Mouse (Mus musculus) kidney, postnatal 10 days (tissue): Measurements from ENCODE around the gene Tepp.

Experiments used
- DNase-seq: peaks from one replicate; pipeline ENCODE4 v3.0.0; 2021; ENCODE audit warnings: mixed read lengths

Tepp gene

DNA sequence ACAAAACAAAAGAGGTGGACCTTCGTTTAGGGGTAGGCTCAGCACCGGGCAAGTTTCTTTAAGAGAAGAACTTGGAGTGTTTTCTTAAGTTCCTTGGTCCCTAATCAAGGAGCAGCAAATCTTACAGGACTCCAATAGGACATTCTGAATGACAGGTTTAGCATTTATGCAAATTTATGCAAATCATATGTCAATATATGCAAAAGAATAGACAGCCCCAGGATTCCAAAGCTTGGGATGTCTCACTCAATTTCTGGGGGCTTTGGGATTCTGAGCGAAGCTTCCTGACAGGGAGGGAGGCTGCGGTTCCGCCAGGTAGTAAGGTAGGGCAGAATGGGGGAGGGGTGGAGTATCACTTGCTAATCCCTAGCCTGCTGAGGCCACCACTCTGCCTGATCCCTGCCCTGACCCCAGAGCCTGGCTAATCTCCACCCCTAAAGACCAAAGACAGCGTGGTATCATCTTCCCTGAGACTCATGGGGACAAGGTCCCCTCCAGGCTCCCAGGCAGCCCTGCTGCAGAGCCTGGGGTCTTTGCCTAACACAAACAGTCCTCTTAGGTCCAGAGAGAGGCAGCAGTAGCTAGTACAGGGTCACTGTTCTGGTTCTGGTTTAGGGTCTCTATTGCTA is at the start of gene Tepp:
Gene Tepp (plus strand): TSS at position 225 of the 629 bp plus-strand sequence.
- DNase-seq, result no peak

DNA sequence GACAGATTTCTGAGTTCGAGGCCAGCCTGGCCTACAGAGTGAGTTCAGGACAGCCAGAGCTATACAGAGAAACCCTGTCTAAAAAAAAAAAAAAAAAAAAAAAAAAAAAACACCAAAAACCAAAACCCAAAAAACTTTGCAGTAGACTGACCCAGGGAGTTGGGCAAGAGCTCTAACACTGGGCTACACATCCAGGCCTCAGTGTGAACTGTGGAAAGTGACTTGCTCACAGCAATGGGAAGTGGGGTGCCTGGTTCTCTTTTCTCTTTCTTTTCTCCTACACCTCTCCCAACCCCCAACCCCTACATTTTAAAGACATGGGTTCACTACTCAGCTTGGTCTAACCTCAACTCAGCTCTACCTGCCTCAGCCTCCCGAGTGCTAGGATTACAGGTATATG is 48.2 kb upstream of the Tepp start:
- DNase-seq, result no peak

DNA sequence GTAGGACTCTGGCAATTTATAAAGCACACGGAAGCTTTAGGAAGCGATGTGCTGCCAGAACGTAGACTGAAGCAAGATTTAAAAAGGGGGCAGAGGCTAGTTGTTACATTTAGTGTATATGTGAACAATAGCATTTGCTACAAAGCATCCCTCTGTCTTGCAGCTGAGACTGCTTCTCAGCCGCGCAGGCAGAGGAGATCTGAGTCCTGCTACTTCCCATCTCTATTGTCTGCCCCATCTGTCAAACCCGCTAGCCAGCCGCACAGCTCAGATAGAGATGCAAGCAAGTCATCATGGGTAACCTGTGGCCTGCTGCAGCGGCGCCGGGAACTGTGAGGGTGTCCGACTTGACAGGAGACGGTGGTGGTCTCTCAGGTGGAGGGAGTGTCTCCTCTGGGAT is 39.9 kb upstream of the Tepp start:
- no peak for DNase-seq

DNA sequence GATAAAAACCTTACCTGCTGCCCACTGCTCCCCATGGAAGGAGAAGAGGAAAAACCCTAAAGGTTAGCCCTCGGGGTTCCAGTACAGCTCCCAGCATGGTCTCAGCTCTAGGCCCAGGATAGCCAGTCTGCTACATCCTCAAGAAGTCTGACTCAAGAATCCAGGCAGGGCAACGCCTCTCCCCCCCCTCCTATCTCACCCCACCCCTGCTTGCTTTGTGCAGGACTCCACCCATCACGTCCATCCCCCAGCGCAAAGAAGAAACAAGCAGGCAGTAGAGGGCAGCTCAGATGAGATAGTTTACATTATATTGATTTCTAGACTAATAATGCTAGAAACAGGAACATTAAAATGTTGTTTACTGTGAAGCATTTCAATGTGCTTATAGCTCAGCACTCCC is 38.5 kb upstream of the Tepp start:
- DNase-seq, result no peak

DNA sequence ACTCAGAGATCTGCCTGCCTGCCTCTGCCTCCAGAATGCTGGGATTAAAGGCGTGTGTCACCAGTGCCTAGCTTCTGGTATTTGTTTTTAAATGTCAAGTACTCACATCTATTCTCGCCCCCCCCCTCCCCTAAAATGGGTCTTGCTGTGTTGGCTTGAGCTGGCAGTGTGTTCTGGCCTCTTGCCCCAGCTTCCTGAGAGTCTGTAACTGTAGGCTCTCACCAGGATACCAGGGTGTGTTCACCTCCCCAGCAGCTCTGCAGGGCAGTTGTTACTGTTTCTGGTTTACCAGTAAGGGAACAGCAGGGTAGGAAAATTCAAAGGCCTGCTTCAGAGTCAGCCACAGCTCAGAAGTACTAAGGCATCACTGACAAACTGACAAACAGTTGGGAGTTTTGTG is 37.5 kb upstream of the Tepp start:
- DNase-seq, result peak; percentile 34

DNA sequence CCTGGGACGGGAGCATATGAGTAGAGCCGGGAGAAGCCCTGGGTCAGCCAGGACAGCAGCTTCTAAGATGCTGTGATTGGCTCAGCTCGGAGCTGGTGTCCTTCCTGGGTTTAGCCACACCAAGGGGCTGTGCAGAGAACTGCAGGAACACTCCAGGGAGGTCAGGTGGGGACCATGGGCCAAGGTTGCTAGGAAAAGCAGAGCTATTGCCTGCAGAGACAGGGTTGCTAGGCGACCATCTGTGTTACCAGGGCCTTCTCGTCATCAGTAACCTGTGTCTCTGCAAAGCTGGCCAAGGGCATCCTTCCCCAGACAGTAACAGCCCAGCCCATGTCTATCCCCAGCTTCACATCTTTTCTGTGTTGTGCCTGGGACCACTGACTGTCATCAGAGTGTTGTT is 28.9 kb upstream of the Tepp start:
- DNase-seq, result no peak

DNA sequence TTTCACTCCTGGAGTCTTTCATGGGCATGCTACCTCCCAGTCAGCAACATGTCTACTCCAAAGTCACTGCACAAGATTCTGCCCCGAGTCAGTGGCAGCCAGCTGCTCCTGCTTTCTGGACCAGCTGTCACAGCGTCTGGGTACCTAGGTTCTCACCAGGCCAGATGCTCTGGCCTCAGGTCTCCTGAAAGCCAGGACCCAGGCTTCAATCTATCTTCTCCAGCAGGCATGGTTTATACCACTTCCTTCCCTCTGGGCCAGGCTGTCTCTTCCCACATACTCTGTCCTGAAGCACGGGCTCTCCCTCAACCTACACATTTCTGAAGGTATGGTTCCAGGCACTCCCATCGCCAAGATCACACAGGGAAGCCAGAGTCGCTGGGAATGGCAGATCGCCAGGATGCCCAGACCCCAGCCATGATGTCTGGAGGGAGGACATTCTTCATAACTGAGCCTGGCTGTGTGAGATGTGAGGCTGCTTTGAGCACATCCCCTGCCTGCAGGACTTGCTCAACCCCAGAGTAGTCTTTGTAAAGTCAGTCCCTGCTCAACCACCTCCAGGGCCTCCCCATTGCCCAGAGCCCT is 21.2 kb upstream of the Tepp start:
- DNase-seq, result no peak

DNA sequence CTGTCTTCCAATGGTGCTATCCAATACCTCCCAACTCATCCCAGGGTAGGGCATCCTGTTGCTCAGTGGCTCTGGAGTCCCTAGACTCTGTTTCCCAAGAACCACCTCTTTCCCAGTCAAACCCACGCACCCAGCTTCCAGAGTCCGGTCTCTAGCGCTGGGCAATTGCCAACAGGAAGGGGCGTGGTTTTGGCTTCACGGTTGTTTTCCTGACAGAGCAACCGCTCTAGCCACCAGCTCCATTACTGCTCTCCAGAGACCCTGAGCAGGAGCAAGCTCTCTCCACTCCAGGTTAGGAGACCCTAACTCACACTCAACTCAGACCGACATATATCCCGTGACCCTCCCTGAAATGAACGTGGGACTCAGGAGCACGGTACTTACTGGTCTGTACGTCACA is 17.2 kb upstream of the Tepp start:
- peak; percentile 96 for DNase-seq

DNA sequence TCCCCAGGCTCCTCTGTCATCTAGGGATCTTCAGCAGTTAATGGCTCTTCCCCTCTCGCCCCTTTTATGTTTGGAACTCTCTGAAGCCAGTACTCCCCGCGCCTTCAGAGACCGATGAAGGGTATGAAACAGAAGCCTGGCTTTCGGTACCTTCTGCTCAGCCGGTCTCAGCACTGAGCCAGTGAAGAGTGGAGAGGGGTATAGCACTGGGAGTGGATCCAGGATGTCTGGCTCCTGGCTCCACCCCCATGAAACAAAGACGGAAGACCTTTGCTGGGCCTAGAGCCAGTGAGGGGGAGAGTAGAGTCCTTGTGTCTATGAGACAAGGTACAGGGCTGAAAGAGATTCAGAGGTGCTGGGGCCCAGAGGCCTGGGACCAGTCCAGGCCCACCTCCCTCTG is 16.5 kb upstream of the Tepp start:
- peak; percentile 69 for DNase-seq

DNA sequence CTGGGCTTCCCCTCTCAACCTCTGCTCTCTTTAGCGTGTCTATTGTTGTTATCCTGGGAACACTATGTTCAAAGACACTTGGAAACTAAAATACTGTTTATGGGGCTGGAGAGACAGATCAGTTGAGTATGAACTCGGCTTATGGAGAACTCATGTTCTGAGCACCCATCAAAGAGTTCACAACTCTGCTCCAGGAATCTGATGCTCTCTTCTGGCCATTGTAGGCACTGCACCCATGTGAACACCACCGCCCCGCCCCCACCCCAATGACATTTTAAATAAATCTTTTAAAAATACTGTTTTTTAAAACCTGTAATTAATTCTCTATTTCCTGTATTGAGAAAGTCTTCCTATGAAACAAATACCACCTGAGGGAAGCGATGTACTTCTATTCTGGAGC is 8.0 kb upstream of the Tepp start:
- DNase-seq, result peak; percentile 71

DNA sequence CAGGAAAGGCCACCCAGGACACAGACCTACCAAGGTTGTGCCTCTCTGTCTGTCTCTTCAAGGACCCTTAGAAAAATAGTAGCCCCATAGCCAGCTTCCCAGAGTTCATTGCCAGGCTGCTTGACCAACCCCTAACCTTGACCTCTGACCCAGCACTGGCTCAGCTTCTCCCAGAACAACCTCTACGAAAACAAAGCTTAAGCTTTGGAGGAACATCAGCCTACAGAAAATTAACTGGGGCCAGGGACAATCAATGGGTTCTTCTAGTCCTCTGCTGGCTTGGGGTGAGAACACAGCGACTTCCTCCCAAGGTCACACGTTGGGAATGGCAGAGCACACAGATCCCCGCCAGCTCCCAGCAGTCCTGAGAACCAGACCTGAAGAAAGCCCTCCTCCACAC is 4.8 kb upstream of the Tepp start:
- no peak for DNase-seq

DNA sequence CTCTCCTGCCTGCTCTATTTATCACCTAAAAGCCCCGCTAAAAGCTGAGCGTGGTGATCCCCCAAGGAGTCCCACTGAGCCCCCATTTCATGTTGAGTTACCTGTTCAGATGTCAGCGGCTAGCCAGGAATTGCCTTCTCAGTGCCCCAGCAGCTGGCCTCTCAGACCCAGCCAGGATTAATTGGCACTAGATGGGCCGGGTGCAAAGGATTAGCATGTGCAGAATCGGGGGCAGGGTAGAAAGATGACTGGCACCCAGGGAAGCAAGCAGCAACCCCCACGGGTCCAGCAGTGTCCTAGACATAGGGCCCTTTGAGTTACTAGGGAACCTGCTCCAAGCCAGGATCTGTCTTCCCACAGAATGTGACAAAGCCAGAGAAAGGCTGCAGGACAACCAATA is 3.9 kb upstream of the Tepp start, which contains the start of gene Cngb1:
Gene Cngb1 (minus strand): TSS at position 155 of the 400 bp plus-strand sequence.
- no peak for DNase-seq

DNA sequence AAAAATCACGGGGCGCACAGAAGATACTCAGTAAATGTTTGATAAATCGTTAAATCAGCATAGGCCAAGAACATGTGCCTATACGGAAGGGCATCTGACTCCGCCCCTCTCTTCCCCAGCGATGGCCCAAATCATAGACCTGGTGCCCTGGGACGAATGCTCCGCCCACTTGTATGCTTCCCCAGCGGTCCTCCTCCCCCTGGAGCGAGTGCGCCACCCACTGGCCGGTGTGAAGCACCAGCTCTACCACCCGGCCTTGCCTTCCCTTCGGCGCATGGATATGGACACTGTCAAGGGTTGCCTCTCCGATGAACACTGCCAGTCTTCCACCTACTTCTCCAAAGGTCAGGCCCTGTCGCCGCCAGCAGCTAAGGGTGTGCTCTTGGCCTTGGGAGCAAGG is 2.5 kb downstream of the Tepp start:
- DNase-seq, result no peak

DNA sequence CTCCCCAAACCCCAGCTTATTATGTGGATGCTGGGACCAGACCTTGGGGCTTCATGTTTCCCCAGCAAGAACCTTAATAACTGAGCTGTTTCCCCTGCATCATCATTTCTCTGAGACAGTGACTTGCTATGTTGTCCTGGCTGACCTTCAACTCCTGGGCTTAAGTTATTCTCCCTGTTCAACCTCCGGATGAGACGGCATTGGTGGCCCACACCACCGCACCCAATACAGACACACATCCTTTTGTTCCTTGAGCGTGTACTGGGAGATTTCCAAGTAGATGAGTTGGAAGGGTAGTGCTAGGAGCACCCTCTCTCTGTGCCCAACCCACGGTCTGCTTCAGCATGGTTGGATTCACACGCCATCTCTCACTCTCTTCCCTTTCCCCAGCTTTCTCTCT is 3.5 kb downstream of the Tepp start:
- DNase-seq, result no peak

DNA sequence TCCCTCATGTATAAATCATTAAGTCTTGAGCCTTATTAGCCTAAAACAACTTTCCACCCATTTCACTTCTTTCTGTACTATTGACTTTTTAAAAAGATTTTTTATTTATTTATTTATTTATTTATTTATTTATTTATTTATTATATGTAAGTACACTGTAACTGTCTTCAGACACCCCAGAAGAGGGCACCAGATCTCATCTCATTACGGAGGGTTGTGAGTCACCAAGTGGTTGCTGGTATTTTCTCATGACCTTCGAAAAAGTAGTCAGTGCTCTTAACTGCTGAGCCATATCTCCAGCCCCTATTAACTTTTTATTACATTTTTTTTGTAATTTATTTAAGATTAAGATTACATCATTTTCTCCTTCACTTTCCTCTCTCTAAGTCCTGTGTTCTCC is 4.3 kb downstream of the Tepp start:
- DNase-seq, result no peak

DNA sequence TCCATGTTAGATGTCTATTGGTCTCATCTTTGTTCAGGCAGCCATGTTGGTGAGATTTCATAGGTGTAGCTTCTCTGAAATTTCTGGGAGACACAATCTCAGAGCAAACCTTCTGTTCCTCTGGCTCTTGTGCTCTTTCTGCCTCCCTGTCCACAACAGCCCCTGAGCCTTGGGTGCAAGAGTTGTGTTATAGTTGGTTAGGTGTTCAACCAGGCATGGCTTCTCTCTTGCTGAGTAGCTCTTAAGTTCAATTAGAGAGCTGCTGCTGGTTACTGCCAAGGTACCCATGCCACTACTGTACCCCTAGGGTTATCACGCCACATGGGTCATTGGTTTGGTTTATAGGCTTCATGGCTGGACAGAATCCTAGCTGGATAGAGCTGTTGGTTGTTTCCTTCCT is 5.0 kb downstream of the Tepp start:
- DNase-seq, result no peak

DNA sequence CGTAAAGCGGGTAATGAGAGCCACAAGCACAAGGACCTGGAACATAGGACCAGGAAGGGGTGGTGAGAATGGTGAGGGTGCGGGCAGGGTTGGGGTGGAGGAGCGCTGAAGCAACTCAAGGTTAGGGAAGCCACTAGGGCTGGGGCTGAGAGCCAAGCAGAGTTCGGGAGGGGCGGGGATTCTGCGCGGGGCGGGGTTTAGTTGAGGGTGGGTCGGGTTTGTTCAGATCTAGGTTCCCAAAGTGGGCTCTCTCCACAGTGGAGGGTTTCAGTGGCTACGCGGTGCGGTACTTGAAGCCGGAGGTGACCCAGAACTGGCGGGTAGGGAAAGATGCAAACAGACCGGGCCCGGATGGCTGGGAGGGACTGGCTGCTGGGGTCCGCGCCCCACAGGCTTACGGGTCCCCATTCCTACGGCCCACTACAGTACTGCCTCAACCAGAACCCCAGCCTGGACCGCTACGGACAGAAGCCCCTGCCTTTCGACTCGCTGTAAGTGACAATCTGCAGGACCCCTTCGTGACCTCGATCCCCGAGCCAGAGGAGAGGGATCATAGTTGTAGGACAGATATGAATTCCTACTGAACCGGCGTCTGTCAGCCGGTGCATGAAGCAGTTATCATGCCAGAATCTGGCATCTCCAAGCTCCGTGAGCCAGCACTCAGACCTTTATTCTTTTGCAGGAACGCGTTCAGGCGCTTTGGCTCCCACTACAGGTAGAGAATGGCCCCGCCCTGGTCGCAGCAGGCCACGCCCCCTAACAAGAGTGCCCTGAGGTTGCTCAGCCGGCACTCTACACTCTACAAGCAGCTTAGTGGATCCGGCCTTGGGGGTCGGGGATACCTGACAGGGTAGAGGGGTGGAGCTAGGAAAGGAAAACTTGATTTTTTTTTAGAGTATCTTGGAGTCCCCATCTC is 10.1 kb downstream of the Tepp start:
- peak; percentile 86 for DNase-seq

DNA sequence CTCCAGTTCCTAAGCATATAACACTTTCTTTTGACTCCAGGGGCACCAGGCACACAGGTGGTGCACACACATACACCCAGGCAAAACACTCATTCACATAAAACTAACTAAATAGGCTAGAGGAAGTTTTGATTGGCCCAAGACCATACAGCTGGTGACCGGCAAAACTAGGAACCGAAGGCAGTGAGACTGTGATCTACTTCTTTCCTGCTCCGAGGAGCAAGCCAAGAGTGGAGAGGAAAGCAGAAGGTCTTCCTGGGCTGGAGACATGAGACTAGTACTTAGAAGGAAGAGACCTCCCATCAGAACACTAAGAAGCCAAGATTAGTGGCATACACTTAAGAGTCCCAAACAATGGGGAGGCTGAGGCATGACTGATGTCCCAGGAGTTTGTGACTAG is 12.8 kb downstream of the Tepp start:
- DNase-seq, result no peak

DNA sequence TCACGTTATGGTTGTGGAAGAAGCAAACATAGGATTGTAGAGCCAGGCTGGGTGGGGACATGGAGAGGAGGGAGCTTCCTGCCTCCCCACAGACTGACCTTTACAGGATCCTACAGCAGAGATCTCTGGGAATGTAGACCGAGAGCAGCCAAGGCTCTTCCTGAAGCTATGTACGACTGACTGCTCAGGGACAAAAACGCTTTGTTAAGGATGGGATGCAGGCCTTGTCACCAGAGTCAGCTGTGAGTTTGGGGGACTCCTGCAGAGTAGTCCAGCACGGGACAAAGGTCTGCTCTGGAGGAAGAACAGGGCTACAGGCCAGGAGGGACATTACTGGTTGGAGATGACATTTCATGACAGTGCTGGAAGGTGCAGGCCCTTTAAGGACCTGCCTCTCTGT is 14.3 kb downstream of the Tepp start:
- no peak for DNase-seq

DNA sequence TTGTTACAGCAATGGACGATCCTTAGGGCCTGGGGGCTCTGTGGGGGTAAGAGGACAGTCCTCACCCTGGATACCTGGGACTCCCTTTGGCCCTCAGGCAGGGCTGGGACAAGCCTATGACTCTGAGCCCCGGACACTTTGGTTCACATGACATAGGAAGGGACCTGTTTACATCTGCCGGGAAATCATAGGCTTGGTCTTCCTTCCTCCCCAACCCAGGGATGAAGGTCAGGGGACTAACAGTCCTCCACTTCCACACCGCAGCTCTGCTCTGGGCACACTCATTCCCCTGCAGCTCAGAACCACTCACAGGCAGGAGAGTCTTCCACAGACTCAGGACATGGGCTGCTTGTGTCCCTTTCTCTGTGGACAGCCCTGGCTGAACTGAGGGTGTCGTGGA is 16.5 kb downstream of the Tepp start:
- DNase-seq, result no peak

DNA sequence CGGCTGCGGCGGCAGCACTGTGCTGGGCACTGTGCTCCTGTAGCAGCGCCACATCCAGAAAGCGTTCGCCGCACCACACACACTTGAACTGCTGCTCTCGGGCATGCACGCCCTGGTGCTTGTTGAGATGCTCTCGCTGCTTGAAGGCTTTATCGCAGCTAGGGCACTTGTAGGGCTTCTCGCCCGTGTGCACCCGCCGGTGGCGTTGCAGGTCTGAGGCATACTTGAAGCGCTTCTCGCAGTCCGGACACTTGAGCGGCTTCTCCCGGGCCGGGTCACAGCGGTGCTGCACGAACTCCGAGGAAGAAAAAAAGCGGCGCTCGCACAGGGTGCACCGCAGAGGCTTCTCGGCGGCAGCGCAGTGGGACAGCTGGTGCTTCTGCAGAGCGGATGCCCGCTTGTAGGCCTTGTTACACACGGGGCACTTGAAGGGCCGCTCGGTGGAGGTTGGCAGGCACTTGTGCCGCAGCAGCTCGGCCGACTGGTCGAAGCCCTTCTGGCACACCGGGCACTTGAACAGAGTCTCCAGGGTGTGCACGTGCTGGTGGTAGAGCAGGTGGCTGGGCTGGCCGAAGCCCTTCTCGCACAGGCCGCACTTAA is 17.6 kb downstream of the Tepp start:
- no peak for DNase-seq

DNA sequence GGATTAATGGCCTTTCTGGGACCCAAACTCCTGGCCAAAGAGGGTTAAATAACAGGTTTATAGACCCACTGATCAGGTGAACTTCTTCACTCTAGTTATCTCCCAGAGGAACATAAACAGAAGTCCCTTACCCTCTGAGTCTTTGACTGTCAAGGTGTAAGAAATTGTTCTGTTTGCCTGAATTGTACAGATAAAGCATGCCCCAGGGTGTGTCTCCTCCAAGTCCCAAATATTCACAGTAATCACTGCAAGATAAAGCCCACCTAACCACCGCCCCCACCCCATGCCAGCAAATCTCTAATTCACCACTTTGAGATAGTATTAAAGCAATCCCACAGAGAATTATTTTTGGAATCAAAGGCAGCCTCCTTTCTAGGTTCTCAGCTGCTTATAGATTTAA is 20.0 kb downstream of the Tepp start:
- no peak for DNase-seq

DNA sequence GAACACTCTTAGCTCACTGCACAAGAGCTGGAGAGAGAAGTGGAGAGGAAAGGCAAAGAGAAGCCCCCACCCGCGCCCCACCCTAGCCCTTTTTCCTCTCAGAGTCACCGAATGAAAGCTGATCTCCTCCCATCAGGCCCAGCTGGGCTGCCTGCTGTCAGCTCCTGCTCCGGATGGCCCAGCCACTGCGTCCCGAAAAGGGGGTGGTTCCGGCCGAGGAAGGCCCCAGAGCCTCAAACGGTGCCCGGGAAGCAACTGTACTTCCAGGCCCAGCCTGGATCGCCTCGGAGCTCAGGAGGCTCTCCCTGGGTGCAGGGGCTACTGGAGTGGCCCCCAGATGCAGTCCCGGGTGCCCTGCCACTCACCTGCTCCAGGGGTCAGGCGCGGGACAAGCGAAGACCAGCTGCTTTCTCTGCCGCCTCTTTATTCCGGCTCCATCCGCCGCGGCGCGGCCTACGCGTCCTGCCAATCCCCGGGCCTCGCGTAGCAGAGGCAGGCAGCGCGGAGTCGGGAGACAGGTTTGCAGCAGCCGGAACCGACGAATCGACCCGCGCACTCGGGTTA is 20.9 kb downstream of the Tepp start:
- DNase-seq, result peak; percentile 85
